Mouse (Mus musculus) ES-Bruce4 (cell line): Measurements from ENCODE around the gene Sugt1.

Experiments
- CTCF ChIP-seq: IDR thresholded peaks from one replicate; pipeline ENCODE4 v1.8.1; 2011; ENCODE audit warnings: low read depth, low read length
- POLR2A ChIP-seq: IDR thresholded peaks from one replicate; pipeline ENCODE4 v1.8.1; 2011; ENCODE audit warnings: low read length; ENCODE audit not compliant: insufficient read depth

DNA sequence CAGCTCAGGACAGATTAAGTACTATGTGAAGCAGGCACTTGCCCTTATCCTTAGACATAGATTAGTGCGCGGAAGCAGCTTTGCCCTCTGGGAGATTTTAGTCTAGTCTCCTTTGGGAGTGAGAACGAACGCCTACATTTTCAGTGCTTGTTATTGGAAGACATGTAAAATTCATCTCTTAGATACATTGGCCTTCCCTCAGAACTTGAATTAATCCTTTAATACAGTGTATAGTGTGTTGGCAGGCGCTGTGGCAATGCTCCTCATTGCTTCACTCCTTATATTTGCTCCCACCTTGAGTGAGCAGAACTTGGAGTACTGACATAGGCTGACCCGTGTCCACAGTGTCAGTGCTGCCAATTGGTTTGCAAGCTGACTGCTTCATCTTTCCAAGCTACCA, 20.8 kb downstream of the Sugt1 start:
- TF ChIP-seq CTCF (no peak), POLR2A (no peak)
